Mouse (Mus musculus): ENCODE data around the gene Fsd1l. TPM values are rescaled to one million over a fixed set of nuclear protein-coding genes. Genes with fewer than 3 reads are reported as not detected.

Fsd1l gene
- polyA plus RNA-seq, 1 experiment = 5.5 TPM

DNA sequence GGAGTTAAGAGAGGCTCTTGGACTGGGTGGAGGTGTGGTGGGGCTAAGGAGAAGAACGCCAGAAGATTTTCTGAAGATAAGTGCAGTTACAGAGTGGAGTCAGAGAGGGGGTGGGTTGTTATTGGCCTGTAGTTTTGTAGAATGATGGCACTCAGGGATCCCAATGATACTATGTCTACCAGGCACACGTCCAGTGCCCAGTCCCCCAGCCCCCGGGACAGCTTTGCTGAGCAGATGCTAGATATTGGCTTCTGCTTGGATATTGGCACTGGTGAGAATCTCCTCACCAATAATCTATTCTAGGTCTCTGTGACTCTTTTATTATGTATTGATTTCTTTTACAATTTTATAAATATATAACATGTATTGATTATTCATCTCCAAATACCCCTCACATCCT is 6.0 kb upstream of the Fsd1l start:
- TF ChIP-seq POLR2A (IDR thresholded peaks at IDR 0.05; ENCODE audit: low read depth, low read length) (no peak), CTCF (IDR thresholded peaks at IDR 0.05; ENCODE audit: borderline replicate concordance, insufficient read depth, low read length) (no peak)
- H3K4me3 ChIP-seq (ENCODE audit: insufficient read depth, low read length) = no peak overlapping the region
- no peaks in the 10 kb centered on the region for H3K4me1 ChIP-seq (ENCODE audit: control insufficient read depth, insufficient read depth, low read length)
- no peak overlapping the region for H3K27ac ChIP-seq (ENCODE audit: insufficient read depth, low read length)

DNA sequence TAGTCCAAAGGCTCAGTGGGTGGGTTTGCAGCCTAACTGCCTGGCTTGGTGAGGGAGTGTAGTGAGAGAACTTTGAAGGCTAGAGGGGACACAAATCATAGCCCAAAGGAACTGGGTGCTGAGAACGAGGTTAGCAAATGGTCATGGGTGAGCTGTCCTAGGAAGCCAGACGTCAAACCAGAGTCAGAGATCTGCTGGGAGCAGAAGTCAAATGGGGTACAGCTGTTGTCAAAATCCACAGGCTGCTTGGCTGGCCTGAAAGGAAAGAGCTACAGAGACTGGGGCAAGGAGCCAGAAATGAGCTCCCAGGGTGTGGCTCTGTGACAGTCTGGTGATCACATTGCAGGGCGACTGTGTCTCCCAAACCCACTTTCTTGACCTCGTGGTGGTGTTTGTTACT is 2.3 kb upstream of the Fsd1l start:
- TF ChIP-seq CTCF (IDR thresholded peaks at IDR 0.05; ENCODE audit: borderline replicate concordance, insufficient read depth, low read length) (no peak), POLR2A (IDR thresholded peaks at IDR 0.05; ENCODE audit: low read depth, low read length) (no peak)
- no peak overlapping the region for H3K27ac ChIP-seq (ENCODE audit: insufficient read depth, low read length)
- H3K4me3 ChIP-seq (ENCODE audit: insufficient read depth, low read length) = no peak overlapping the region
- no peaks in the 10 kb centered on the region for H3K4me1 ChIP-seq (ENCODE audit: control insufficient read depth, insufficient read depth, low read length)

DNA sequence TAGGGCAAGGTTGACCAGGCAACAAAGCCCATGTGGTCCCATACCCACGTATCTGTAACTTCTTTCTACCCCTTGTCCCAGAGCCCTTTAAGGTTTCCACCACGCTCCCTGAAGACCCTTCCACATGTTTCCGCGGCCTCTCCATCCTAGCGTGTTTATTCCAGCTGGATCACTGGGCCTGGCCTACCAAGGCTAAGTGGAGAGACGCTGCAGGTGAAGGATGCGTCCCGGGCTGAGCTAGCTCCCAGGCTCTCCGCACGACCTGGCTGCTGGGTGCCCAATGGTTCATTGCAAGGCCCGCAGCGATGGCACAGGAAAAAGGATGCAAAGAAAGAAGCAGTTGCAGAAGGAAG is 332 bp upstream of the Fsd1l start:
- no peaks in the 10 kb centered on the region for H3K4me1 ChIP-seq (ENCODE audit: control insufficient read depth, insufficient read depth, low read length)
- H3K27ac ChIP-seq (ENCODE audit: insufficient read depth, low read length) = no peak overlapping the region
- TF ChIP-seq CTCF (IDR thresholded peaks at IDR 0.05; ENCODE audit: borderline replicate concordance, insufficient read depth, low read length) = no peak
- no peak for TF ChIP-seq POLR2A (IDR thresholded peaks at IDR 0.05; ENCODE audit: low read depth, low read length)
- peak overlapping the region; percentile 97 for H3K4me3 ChIP-seq (ENCODE audit: insufficient read depth, low read length)

DNA sequence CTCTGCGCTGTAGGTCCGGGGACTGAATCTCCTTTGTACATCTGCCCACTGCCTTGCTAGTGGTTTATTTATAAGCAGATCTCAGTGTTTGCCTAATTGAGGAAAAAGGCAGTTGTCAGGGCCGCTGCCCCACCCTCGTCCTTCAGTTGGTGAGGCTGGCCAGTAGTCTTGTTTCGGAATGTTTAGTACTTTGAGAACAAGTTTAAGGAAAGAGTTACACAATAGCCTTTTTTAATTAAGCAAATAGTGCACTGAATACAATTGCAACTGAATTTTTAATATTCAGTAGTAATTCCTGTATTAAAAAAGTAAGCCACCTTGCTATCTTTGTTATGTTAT is 709 bp downstream of the Fsd1l start:
- TF ChIP-seq CTCF (IDR thresholded peaks at IDR 0.05; ENCODE audit: borderline replicate concordance, insufficient read depth, low read length) = no peak
- TF ChIP-seq POLR2A (IDR thresholded peaks at IDR 0.05; ENCODE audit: low read depth, low read length) = no peak
- H3K27ac ChIP-seq (ENCODE audit: insufficient read depth, low read length) = no peak overlapping the region

DNA sequence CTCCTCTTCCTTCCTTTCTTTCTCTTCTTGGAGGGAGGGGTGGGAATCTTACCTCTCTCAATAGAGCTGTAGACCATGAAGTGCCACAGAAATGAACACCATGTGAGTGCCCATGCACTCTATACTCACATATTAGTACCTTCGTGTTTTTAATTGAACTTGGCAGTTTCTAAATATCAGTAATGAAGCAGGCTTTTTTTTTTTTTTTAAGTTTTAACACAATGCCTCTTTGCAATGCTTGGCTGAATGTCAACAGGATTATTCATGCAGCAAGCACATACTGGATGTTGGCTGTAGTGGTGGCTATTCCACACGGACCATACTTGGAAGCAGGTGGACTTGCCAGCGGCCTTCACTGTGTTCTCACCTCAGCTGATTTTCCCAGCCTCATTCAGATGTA is 4.1 kb downstream of the Fsd1l start:
- Histone ChIP-seq H3K27ac (ENCODE audit: insufficient read depth, low read length) (no peak overlapping the region), H3K4me3 (ENCODE audit: insufficient read depth, low read length) (no peak overlapping the region), H3K4me1 (ENCODE audit: control insufficient read depth, insufficient read depth, low read length) (no peaks in the 10 kb centered on the region)
- no peak for TF ChIP-seq POLR2A (IDR thresholded peaks at IDR 0.05; ENCODE audit: low read depth, low read length)
- no peak for TF ChIP-seq CTCF (IDR thresholded peaks at IDR 0.05; ENCODE audit: borderline replicate concordance, insufficient read depth, low read length)

More for the DNA sequence above, 709 bp downstream of the Fsd1l start:
- H3K4me1 ChIP-seq (ENCODE audit: control insufficient read depth, insufficient read depth, low read length) = no peaks in the 10 kb centered on the region
- H3K4me3 ChIP-seq (ENCODE audit: insufficient read depth, low read length) = peak overlapping the region; percentile 97

- Histone ChIP-seq H3K27ac (ENCODE audit: insufficient read depth, low read length) (no peak overlapping the region), H3K4me3 (ENCODE audit: insufficient read depth, low read length) (no peak overlapping the region)
- TF ChIP-seq CTCF (IDR thresholded peaks at IDR 0.05; ENCODE audit: borderline replicate concordance, insufficient read depth, low read length) = no peak
- no peak for TF ChIP-seq POLR2A (IDR thresholded peaks at IDR 0.05; ENCODE audit: low read depth, low read length)
These were observed 6.1 kb downstream of the Fsd1l start for GRCm38 (mm10) chr4:53637269-53637909.

DNA sequence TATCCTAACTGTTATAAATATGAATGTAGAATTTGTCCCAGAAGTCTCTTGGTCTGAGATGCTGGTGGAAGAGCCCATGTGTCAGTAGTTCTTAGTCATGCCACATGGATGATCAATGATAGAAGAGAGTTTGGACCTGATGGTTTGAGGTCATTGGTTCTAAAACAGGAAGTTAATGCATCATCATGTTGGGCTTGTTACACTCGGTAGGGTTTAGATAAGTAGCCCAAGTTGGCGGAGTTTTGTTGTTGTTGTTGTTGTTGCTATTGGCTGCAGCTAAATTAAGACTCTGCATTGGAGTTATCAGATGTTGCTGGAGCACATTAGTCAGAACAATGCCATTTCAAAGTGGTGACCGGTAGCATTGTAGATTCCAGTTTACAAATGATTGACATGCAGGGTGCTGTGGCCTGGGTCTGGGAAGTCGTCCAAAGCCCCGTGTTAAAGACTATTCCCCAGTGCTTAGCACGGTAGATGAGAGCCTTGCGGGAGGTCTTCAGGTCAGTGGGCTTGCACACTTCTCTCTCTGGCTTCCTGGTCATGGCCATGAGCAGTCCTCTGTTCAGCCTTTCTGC is 7.4 kb downstream of the Fsd1l start:
- Histone ChIP-seq H3K27ac (ENCODE audit: insufficient read depth, low read length) (no peak overlapping the region), H3K4me1 (ENCODE audit: control insufficient read depth, insufficient read depth, low read length) (no peaks in the 10 kb centered on the region), H3K4me3 (ENCODE audit: insufficient read depth, low read length) (no peak overlapping the region)
- no peak for TF ChIP-seq POLR2A (IDR thresholded peaks at IDR 0.05; ENCODE audit: low read depth, low read length)
- no peak for TF ChIP-seq CTCF (IDR thresholded peaks at IDR 0.05; ENCODE audit: borderline replicate concordance, insufficient read depth, low read length)

More at GRCm38 (mm10) chr4:53637269-53637909, 6.1 kb downstream of the Fsd1l start:
- H3K4me1 ChIP-seq (ENCODE audit: control insufficient read depth, insufficient read depth, low read length) = no peaks in the 10 kb centered on the region

GRCm38 (mm10) chr4:53658029-53658428 is 26.8 kb downstream of the Fsd1l start:
- H3K27ac ChIP-seq (ENCODE audit: insufficient read depth, low read length) = no peak overlapping the region
- TF ChIP-seq CTCF (IDR thresholded peaks at IDR 0.05; ENCODE audit: borderline replicate concordance, insufficient read depth, low read length) (no peak), POLR2A (IDR thresholded peaks at IDR 0.05; ENCODE audit: low read depth, low read length) (no peak)
- H3K4me3 ChIP-seq (ENCODE audit: insufficient read depth, low read length) = no peak overlapping the region
- H3K4me1 ChIP-seq (ENCODE audit: control insufficient read depth, insufficient read depth, low read length) = no peaks in the 10 kb centered on the region

DNA sequence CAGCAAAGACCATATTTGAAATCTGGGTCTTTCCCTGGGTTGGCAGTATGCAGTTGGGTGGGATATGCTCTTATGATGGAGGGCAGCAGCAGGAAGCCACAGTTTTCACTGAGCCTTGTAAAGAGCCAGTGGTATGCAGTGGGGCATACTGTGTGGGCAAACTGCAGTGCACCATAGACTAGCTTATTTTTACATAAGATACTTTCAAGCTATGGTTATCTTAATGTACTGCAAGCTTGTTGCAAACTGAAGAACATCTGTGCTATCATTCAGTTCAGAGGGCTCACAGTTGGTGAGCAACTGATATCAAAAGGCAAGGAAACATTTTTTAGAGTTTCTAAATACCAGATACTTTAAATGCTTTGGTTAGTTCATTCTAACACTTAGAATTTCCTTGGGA is 29.4 kb downstream of the Fsd1l start:
- Histone ChIP-seq H3K4me3 (ENCODE audit: insufficient read depth, low read length) (no peak overlapping the region), H3K4me1 (ENCODE audit: control insufficient read depth, insufficient read depth, low read length) (no peaks in the 10 kb centered on the region), H3K27ac (ENCODE audit: insufficient read depth, low read length) (no peak overlapping the region)
- no peak for TF ChIP-seq POLR2A (IDR thresholded peaks at IDR 0.05; ENCODE audit: low read depth, low read length)
- TF ChIP-seq CTCF (IDR thresholded peaks at IDR 0.05; ENCODE audit: borderline replicate concordance, insufficient read depth, low read length) = no peak

- TF ChIP-seq CTCF (IDR thresholded peaks at IDR 0.05; ENCODE audit: borderline replicate concordance, insufficient read depth, low read length) = no peak
- TF ChIP-seq POLR2A (IDR thresholded peaks at IDR 0.05; ENCODE audit: low read depth, low read length) = no peak
- no peak overlapping the region for H3K27ac ChIP-seq (ENCODE audit: insufficient read depth, low read length)
- no peak overlapping the region for H3K4me3 ChIP-seq (ENCODE audit: insufficient read depth, low read length)
- H3K4me1 ChIP-seq (ENCODE audit: control insufficient read depth, insufficient read depth, low read length) = no peaks in the 10 kb centered on the region
These were observed 50.8 kb downstream of the Fsd1l start for GRCm38 (mm10) chr4:53682092-53682491.
